Mouse (Mus musculus): ENCODE measurements around the gene Nfx1.

GRCm38 (mm10) chr4:40929046-40929445 lies 41.7 kb upstream of the Nfx1 start:
- no peak for TF ChIP-seq CTCF (IDR thresholded peaks at IDR 0.05; ENCODE audit: low read depth, low read length)
- TF ChIP-seq POLR2A (IDR thresholded peaks at IDR 0.05; ENCODE audit: borderline replicate concordance, low read depth, low read length): no peak

All from bone marrow macrophage, adult 2 months (primary cell).